Mouse (Mus musculus): ENCODE results near the gene Cfap73. TPM values are rescaled to one million over a fixed set of nuclear protein-coding genes. Genes with fewer than 3 reads are reported as not detected.

Cfap73 gene
- polyA plus RNA-seq, 1 experiment from 2014 or later: not detected

- H3K4me1 ChIP-seq (ENCODE audit: control insufficient read depth, low read depth, low read length): peaks cover 21% of the 10 kb centered on the region
- H3K36me3 ChIP-seq (ENCODE audit: control insufficient read depth, insufficient read depth): peaks cover 5% of the 10 kb centered on the region; the same call in 1 of the 2 replicates
- ATAC-seq (ENCODE audit: low read depth): no peak
- H3K27me3 ChIP-seq (ENCODE audit: control insufficient read depth, insufficient read depth, low read depth, low read length): no peaks in the 10 kb centered on the region
- 52% methylated on average over 8 of the region's 8 CpGs for WGBS (ENCODE audit: insufficient replicate concordance)
- H3K4me3 ChIP-seq (ENCODE audit: low read depth, low read length): peak overlapping the region; percentile 90
- H3K4me2 ChIP-seq (ENCODE audit: low read depth, low read length): peak overlapping the region; percentile 98
- peaks cover 2% of the 10 kb centered on the region; the same call in 1 of the 2 replicates for H3K9me3 ChIP-seq (replicated peaks; ENCODE audit: control insufficient read depth, low read length)
- no peak overlapping the region for H3K27ac ChIP-seq (ENCODE audit: low read length)
- peak overlapping the region; percentile 68; the same call in 1 of the 2 replicates for H3K9ac ChIP-seq (ENCODE audit: low read depth, low read length)
These were observed 22.6 kb downstream of the Cfap73 start for GRCm38 (mm10) chr5:120611416-120611815.

DNA sequence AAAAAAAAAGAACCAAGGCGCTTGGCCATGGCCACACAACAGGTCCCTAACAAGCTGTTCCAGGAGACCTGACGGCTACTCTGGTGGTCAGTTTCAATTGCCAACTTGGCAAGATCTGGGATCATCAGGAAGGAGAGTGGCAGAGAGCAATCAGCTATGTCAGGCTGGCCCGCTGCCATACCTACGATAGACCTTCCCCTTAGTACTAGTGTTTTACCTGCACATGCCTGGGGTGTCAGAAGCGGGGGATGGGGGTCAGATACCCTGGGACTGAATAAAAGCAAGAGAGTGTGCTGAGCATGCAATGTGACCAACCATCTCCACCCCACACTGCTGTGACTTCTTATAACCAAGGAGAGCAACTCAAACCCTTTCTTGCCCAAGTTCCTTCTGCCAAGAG lies 23.1 kb downstream of the Cfap73 start:
- H3K9me3 ChIP-seq (replicated peaks; ENCODE audit: control insufficient read depth, low read length): peaks cover 2% of the 10 kb centered on the region; the same call in 1 of the 2 replicates
- no peak overlapping the region for H3K27ac ChIP-seq (ENCODE audit: low read length)
- H3K27me3 ChIP-seq (ENCODE audit: control insufficient read depth, insufficient read depth, low read depth, low read length): no peaks in the 10 kb centered on the region
- H3K36me3 ChIP-seq (ENCODE audit: control insufficient read depth, insufficient read depth): peaks cover 3% of the 10 kb centered on the region; the same call in 1 of the 2 replicates
- H3K4me3 ChIP-seq (ENCODE audit: low read depth, low read length): no peak overlapping the region
- H3K4me2 ChIP-seq (ENCODE audit: low read depth, low read length): peak overlapping the region; percentile 98
- no peak for ATAC-seq (ENCODE audit: low read depth)
- 87% methylated on average over 5 of the region's 5 CpGs for WGBS (ENCODE audit: insufficient replicate concordance)
- H3K9ac ChIP-seq (ENCODE audit: low read depth, low read length): no peak overlapping the region; the same call in 1 of the 2 replicates
- peaks cover 21% of the 10 kb centered on the region for H3K4me1 ChIP-seq (ENCODE audit: control insufficient read depth, low read depth, low read length)

DNA sequence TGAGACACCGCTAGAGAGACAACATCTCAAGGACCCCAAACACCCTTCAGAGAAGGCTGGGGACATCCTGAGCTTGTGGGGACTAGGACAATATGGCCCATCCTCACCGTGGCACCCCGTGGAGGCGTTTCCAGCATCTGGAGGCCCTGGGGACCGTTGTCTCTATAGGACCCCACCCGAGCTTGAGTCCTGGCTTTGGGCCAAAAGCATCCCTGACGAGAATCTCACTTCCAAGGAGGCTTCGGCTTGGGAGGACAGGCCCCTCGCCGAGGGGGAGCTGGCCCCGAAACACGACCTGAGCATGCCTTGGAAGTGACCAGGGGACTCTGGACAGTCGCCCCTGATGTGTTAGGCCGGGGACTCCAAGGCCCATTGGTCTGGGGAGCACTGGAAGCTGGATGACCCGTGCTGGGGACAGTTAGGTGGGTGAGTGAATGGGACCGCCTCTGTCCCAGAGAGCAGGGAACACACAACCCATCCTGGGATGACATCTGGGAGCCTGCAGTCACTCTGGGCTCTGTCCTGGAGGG lies 24.7 kb downstream of the Cfap73 start:
- no peaks in the 10 kb centered on the region for H3K27me3 ChIP-seq (ENCODE audit: control insufficient read depth, insufficient read depth, low read depth, low read length)
- no peak overlapping the region for H3K9ac ChIP-seq (ENCODE audit: low read depth, low read length)
- H3K27ac ChIP-seq (ENCODE audit: low read length): no peak overlapping the region
- 77% methylated on average over 16 of the region's 16 CpGs for WGBS (ENCODE audit: insufficient replicate concordance)
- ATAC-seq (ENCODE audit: low read depth): no peak
- peaks cover 27% of the 10 kb centered on the region for H3K4me1 ChIP-seq (ENCODE audit: control insufficient read depth, low read depth, low read length)
- H3K4me3 ChIP-seq (ENCODE audit: low read depth, low read length): no peak overlapping the region
- H3K9me3 ChIP-seq (replicated peaks; ENCODE audit: control insufficient read depth, low read length): no peaks in the 10 kb centered on the region
- no peak overlapping the region for H3K4me2 ChIP-seq (ENCODE audit: low read depth, low read length)
- H3K36me3 ChIP-seq (ENCODE audit: control insufficient read depth, insufficient read depth): no peaks in the 10 kb centered on the region

DNA sequence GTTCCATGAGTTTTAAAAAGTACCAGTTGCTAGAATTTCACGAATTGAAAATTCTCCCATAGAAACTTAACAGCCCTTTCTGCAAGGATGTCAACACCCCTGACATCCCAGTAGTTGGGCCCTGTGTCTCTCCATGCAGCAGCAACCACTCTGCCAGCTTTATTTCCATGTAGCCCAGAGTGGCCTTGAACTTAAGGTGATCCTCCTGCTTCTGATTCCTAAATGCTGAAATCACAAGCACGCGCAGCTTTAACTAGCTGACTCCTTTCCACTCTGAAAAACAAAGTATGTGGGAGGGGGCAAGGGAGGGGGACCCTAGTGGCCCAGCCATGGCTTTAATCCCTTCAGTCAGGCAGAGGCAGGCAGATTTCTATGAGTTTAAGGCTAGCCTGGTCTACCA lies 26.7 kb downstream of the Cfap73 start:
- no peaks in the 10 kb centered on the region for H3K36me3 ChIP-seq (ENCODE audit: control insufficient read depth, insufficient read depth)
- WGBS (ENCODE audit: insufficient replicate concordance): 76% methylated on average over 3 of the region's 3 CpGs
- no peak overlapping the region for H3K4me2 ChIP-seq (ENCODE audit: low read depth, low read length)
- peaks cover 19% of the 10 kb centered on the region for H3K4me1 ChIP-seq (ENCODE audit: control insufficient read depth, low read depth, low read length)
- no peaks in the 10 kb centered on the region for H3K9me3 ChIP-seq (replicated peaks; ENCODE audit: control insufficient read depth, low read length)
- H3K9ac ChIP-seq (ENCODE audit: low read depth, low read length): no peak overlapping the region
- H3K27me3 ChIP-seq (ENCODE audit: control insufficient read depth, insufficient read depth, low read depth, low read length): no peaks in the 10 kb centered on the region
- ATAC-seq (ENCODE audit: low read depth): no peak
- H3K27ac ChIP-seq (ENCODE audit: low read length): no peak overlapping the region
- no peak overlapping the region for H3K4me3 ChIP-seq (ENCODE audit: low read depth, low read length)

GRCm38 (mm10) chr5:120606590-120607200 lies 27.3 kb downstream of the Cfap73 start:
- no peaks in the 10 kb centered on the region for H3K9me3 ChIP-seq (replicated peaks; ENCODE audit: control insufficient read depth, low read length)
- no peaks in the 10 kb centered on the region for H3K36me3 ChIP-seq (ENCODE audit: control insufficient read depth, insufficient read depth)
- ATAC-seq (ENCODE audit: low read depth): no peak
- no peak overlapping the region for H3K4me3 ChIP-seq (ENCODE audit: low read depth, low read length)
- no peak overlapping the region for H3K4me2 ChIP-seq (ENCODE audit: low read depth, low read length)
- no peak overlapping the region for H3K27ac ChIP-seq (ENCODE audit: low read length)
- no peaks in the 10 kb centered on the region for H3K27me3 ChIP-seq (ENCODE audit: control insufficient read depth, insufficient read depth, low read depth, low read length)
- H3K9ac ChIP-seq (ENCODE audit: low read depth, low read length): no peak overlapping the region
- H3K4me1 ChIP-seq (ENCODE audit: control insufficient read depth, low read depth, low read length): peaks cover 14% of the 10 kb centered on the region
- WGBS (ENCODE audit: insufficient replicate concordance): 67% methylated on average over 25 of the region's 25 CpGs

GRCm38 (mm10) chr5:120605688-120606087 lies 28.3 kb downstream of the Cfap73 start:
- Histone ChIP-seq H3K9me3 (replicated peaks; ENCODE audit: control insufficient read depth, low read length) (no peaks in the 10 kb centered on the region), H3K9ac (ENCODE audit: low read depth, low read length) (no peak overlapping the region; the same call in 1 of the 2 replicates), H3K4me2 (ENCODE audit: low read depth, low read length) (peak overlapping the region; percentile 61), H3K4me1 (ENCODE audit: control insufficient read depth, low read depth, low read length) (peaks cover 11% of the 10 kb centered on the region), H3K36me3 (ENCODE audit: control insufficient read depth, insufficient read depth) (no peaks in the 10 kb centered on the region), H3K27me3 (ENCODE audit: control insufficient read depth, insufficient read depth, low read depth, low read length) (no peaks in the 10 kb centered on the region), H3K4me3 (ENCODE audit: low read depth, low read length) (peak overlapping the region; percentile 35), H3K27ac (ENCODE audit: low read length) (no peak overlapping the region)
- peak; percentile 71 for ATAC-seq (ENCODE audit: low read depth)
- WGBS (ENCODE audit: insufficient replicate concordance): under 1% methylated on average over 8 of the region's 8 CpGs

GRCm38 (mm10) chr5:120605241-120605661 lies 28.8 kb downstream of the Cfap73 start:
- Histone ChIP-seq H3K9me3 (replicated peaks; ENCODE audit: control insufficient read depth, low read length) (no peaks in the 10 kb centered on the region), H3K4me3 (ENCODE audit: low read depth, low read length) (peak overlapping the region; percentile 35), H3K27ac (ENCODE audit: low read length) (no peak overlapping the region; the same call in 1 of the 2 replicates), H3K4me2 (ENCODE audit: low read depth, low read length) (peak overlapping the region; percentile 61), H3K27me3 (ENCODE audit: control insufficient read depth, insufficient read depth, low read depth, low read length) (no peaks in the 10 kb centered on the region), H3K9ac (ENCODE audit: low read depth, low read length) (peak overlapping the region; percentile 23; the same call in 1 of the 2 replicates), H3K36me3 (ENCODE audit: control insufficient read depth, insufficient read depth) (no peaks in the 10 kb centered on the region), H3K4me1 (ENCODE audit: control insufficient read depth, low read depth, low read length) (peaks cover 16% of the 10 kb centered on the region)
- 0 out of 2 replicates have a peak, but pooled peaks have one; percentile 9 for ATAC-seq (ENCODE audit: low read depth)
- WGBS (ENCODE audit: insufficient replicate concordance): 4% methylated on average over 10 of the region's 10 CpGs

DNA sequence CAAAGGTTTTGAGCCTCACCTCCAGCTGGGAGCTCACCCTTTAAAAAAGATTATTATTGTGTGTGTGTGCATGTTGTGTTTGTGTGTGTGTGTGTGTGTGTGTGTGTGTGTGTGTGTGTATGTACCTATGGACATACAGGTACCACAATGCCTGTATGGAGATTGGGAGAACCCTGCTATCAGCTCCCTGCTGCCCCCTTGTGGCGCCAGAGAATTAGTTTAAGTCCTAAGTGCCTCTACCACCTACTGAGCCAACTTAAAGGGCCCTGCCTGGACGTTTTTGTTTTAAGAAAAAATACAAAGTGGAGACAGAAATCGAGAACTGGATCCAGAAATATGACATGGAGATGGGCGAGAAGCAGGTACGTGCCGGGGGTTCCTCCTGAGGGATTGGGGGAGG lies 29.2 kb downstream of the Cfap73 start:
- no peaks in the 10 kb centered on the region for H3K36me3 ChIP-seq (ENCODE audit: control insufficient read depth, insufficient read depth)
- 2% methylated on average over 6 of the region's 6 CpGs for WGBS (ENCODE audit: insufficient replicate concordance)
- peak overlapping the region; percentile 61 for H3K4me2 ChIP-seq (ENCODE audit: low read depth, low read length)
- peak overlapping the region; percentile 35 for H3K4me3 ChIP-seq (ENCODE audit: low read depth, low read length)
- no peaks in the 10 kb centered on the region for H3K9me3 ChIP-seq (replicated peaks; ENCODE audit: control insufficient read depth, low read length)
- H3K27ac ChIP-seq (ENCODE audit: low read length): no peak overlapping the region
- peak; percentile 41 for ATAC-seq (ENCODE audit: low read depth)
- H3K4me1 ChIP-seq (ENCODE audit: control insufficient read depth, low read depth, low read length): peaks cover 20% of the 10 kb centered on the region
- no peaks in the 10 kb centered on the region for H3K27me3 ChIP-seq (ENCODE audit: control insufficient read depth, insufficient read depth, low read depth, low read length)
- H3K9ac ChIP-seq (ENCODE audit: low read depth, low read length): peak overlapping the region; percentile 23; the same call in 1 of the 2 replicates

DNA sequence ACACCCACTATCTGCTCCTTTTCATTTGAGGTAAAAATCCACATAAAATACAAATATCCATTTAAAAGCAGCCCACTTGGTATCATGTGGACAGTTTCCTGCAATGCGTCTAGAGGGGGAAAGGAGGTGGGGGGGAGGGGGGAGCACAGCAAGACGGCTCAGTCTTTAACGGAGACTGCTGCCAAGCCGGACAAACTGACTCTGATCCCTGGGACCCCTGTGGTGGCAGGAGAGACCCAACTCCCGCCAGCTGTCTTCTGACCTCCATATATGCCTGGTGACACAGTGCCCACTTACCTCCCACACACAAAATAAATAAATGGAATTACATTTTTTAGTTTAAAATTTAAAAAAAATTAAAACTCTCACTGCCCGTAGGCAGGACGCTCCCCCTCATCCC lies 30.5 kb downstream of the Cfap73 start:
- 82% methylated on average over 7 of the region's 7 CpGs for WGBS (ENCODE audit: insufficient replicate concordance)
- Histone ChIP-seq H3K4me2 (ENCODE audit: low read depth, low read length) (no peak overlapping the region), H3K27me3 (ENCODE audit: control insufficient read depth, insufficient read depth, low read depth, low read length) (no peaks in the 10 kb centered on the region), H3K27ac (ENCODE audit: low read length) (no peak overlapping the region), H3K4me1 (ENCODE audit: control insufficient read depth, low read depth, low read length) (peaks cover 33% of the 10 kb centered on the region), H3K4me3 (ENCODE audit: low read depth, low read length) (no peak overlapping the region), H3K9me3 (replicated peaks; ENCODE audit: control insufficient read depth, low read length) (no peaks in the 10 kb centered on the region), H3K36me3 (ENCODE audit: control insufficient read depth, insufficient read depth) (no peaks in the 10 kb centered on the region), H3K9ac (ENCODE audit: low read depth, low read length) (no peak overlapping the region)
- ATAC-seq (ENCODE audit: low read depth): no peak

All from liver, embryonic 16.5 days (tissue).